Mouse (Mus musculus) neural tube, embryonic 12.5 days (tissue): Measurements from ENCODE around the gene Tshz2. TPM values are rescaled to one million over a fixed set of nuclear protein-coding genes. Genes with fewer than 3 reads are reported as not detected.

Source experiments
- ATAC-seq: fragments of 200-750 bp; cut with Nextera tagmentation; 2 replicates; pipeline ENCODE4 v1.8.0; 2017; ENCODE audit warnings: low read depth, mild to moderate bottlenecking, moderate TSS enrichment, moderate library complexity; ENCODE audit not compliant: low FRiP score
- H3K27ac ChIP-seq: fragments of 300-500 bp; sonication (generic); 2 replicates; pipeline ENCODE4 v1.5.1; 2016
- H3K27me3 ChIP-seq: fragments of 300-500 bp; sonication (generic); replicated peaks from 2 replicates; pipeline ENCODE4 v1.6.1; 2016; ENCODE audit warnings: mild to moderate bottlenecking
- H3K36me3 ChIP-seq: fragments of 300-500 bp; sonication (generic); 2 replicates; pipeline ENCODE4 v1.6.1; 2016; ENCODE audit warnings: mild to moderate bottlenecking
- H3K4me1 ChIP-seq: fragments of 300-500 bp; sonication (generic); 2 replicates; pipeline ENCODE4 v1.6.1; 2016
- H3K4me2 ChIP-seq: fragments of 300-500 bp; sonication (generic); replicated peaks from 2 replicates; pipeline ENCODE4 v1.6.1; 2016; ENCODE audit warnings: mild to moderate bottlenecking
- H3K4me3 ChIP-seq: fragments of 300-500 bp; sonication (generic); 2 replicates; pipeline ENCODE4 v1.5.1; 2016
- H3K9ac ChIP-seq: fragments of 300-500 bp; sonication (generic); 2 replicates; pipeline ENCODE4 v1.6.1; 2016; ENCODE audit warnings: mild to moderate bottlenecking
- H3K9me3 ChIP-seq: fragments of 300-500 bp; sonication (generic); 2 replicates; pipeline ENCODE4 v1.6.1; 2016; ENCODE audit warnings: mild to moderate bottlenecking
- WGBS: fragments of 180-500 bp; shearing (Covaris S2); methylation state at CpG from one replicate; pipeline ENCODE4 v1.1.7; 2016; 5-methylcytosine and 5-hydroxymethylcytosine counted together
- polyA plus RNA-seq: library from polyadenylated mRNA; unstranded; fragments of >200 nt; fragmentation: Nextera tagmentation; extraction: Ambion mirVana; gene quantifications from 2 replicates; pipeline ENCODE4 v1.2.1, GENCODE M21; 2016

Gene Tshz2
- polyA plus RNA-seq, 1 experiment from 2014 or later: 30.7 TPM

- 78% methylated on average over 8 of the region's 8 CpGs for WGBS
- H3K4me1 ChIP-seq: no peaks in the 10 kb centered on the region
- H3K27ac ChIP-seq: no peak overlapping the region
- H3K4me2 ChIP-seq: no peak overlapping the region
- no peaks in the 10 kb centered on the region for H3K36me3 ChIP-seq
- H3K9me3 ChIP-seq: no peaks in the 10 kb centered on the region
- no peak overlapping the region for H3K4me3 ChIP-seq
- H3K9ac ChIP-seq: no peak overlapping the region
- H3K27me3 ChIP-seq: no peaks in the 10 kb centered on the region
- ATAC-seq: no peak
Measured at GRCm38 (mm10) chr2:169951041-169951440, 318.2 kb downstream of the Tshz2 start.

- no peaks in the 10 kb centered on the region for H3K36me3 ChIP-seq
- no peaks in the 10 kb centered on the region for H3K9me3 ChIP-seq
- no peak for ATAC-seq
- H3K4me2 ChIP-seq: no peak overlapping the region
- no peak overlapping the region for H3K9ac ChIP-seq
- no peak overlapping the region for H3K4me3 ChIP-seq
- no peaks in the 10 kb centered on the region for H3K27me3 ChIP-seq
- no peaks in the 10 kb centered on the region for H3K4me1 ChIP-seq
- H3K27ac ChIP-seq: no peak overlapping the region
- 90% methylated on average over 2 of the region's 2 CpGs for WGBS
Measured at GRCm38 (mm10) chr2:169952981-169953380, 320.2 kb downstream of the Tshz2 start.

GRCm38 (mm10) chr2:169958736-169959573, 326.1 kb downstream of the Tshz2 start:
- 37% methylated on average over 17 of the region's 17 CpGs for WGBS
- no peak overlapping the region for H3K27ac ChIP-seq
- no peak overlapping the region for H3K4me2 ChIP-seq
- H3K4me1 ChIP-seq: 0 out of 2 replicates have a peak, but pooled peaks cover 5% of the 10 kb centered on the region
- H3K36me3 ChIP-seq: no peaks in the 10 kb centered on the region
- H3K9me3 ChIP-seq: no peaks in the 10 kb centered on the region
- H3K9ac ChIP-seq: no peak overlapping the region
- H3K27me3 ChIP-seq: no peaks in the 10 kb centered on the region
- ATAC-seq: no peak
- no peak overlapping the region for H3K4me3 ChIP-seq

GRCm38 (mm10) chr2:169961463-169962230, 328.8 kb downstream of the Tshz2 start:
- no peaks in the 10 kb centered on the region for H3K27me3 ChIP-seq
- H3K9ac ChIP-seq: peak overlapping the region; percentile 35; the same call in 1 of the 2 replicates
- peak overlapping the region; percentile 63 for H3K4me2 ChIP-seq
- H3K36me3 ChIP-seq: no peaks in the 10 kb centered on the region
- H3K4me3 ChIP-seq: peak overlapping the region; percentile 27; the same call in 1 of the 2 replicates
- 0 out of 2 replicates have a peak, but pooled peaks cover 5% of the 10 kb centered on the region for H3K4me1 ChIP-seq
- no peaks in the 10 kb centered on the region for H3K9me3 ChIP-seq
- ATAC-seq: no peak
- WGBS: 27% methylated on average over 24 of the region's 24 CpGs
- no peak overlapping the region for H3K27ac ChIP-seq

GRCm38 (mm10) chr2:169962231-169962600, 329.4 kb downstream of the Tshz2 start:
- Histone ChIP-seq H3K36me3 (no peaks in the 10 kb centered on the region), H3K9me3 (no peaks in the 10 kb centered on the region), H3K4me3 (no peak overlapping the region), H3K27ac (no peak overlapping the region), H3K9ac (no peak overlapping the region), H3K27me3 (no peaks in the 10 kb centered on the region), H3K4me2 (peak overlapping the region; percentile 63; the same call in 1 of the 2 replicates), H3K4me1 (0 out of 2 replicates have a peak, but pooled peaks cover 5% of the 10 kb centered on the region)
- WGBS: 57% methylated on average over 8 of the region's 8 CpGs
- no peak for ATAC-seq

GRCm38 (mm10) chr2:169962776-169963175, 330.0 kb downstream of the Tshz2 start:
- Histone ChIP-seq H3K27ac (no peak overlapping the region), H3K9me3 (no peaks in the 10 kb centered on the region), H3K4me2 (no peak overlapping the region), H3K4me1 (0 out of 2 replicates have a peak, but pooled peaks cover 5% of the 10 kb centered on the region), H3K36me3 (no peaks in the 10 kb centered on the region), H3K4me3 (no peak overlapping the region), H3K9ac (no peak overlapping the region), H3K27me3 (no peaks in the 10 kb centered on the region)
- WGBS: 76% methylated on average over 8 of the region's 8 CpGs
- ATAC-seq: no peak

- no peaks in the 10 kb centered on the region for H3K27me3 ChIP-seq
- H3K9me3 ChIP-seq: no peaks in the 10 kb centered on the region
- H3K4me2 ChIP-seq: no peak overlapping the region
- no peak for ATAC-seq
- H3K4me1 ChIP-seq: no peaks in the 10 kb centered on the region
- no peak overlapping the region for H3K9ac ChIP-seq
- no peaks in the 10 kb centered on the region for H3K36me3 ChIP-seq
- 95% methylated on average over 6 of the region's 6 CpGs for WGBS
- H3K4me3 ChIP-seq: no peak overlapping the region
- H3K27ac ChIP-seq: no peak overlapping the region
Measured at GRCm38 (mm10) chr2:169970481-169970880, 337.7 kb downstream of the Tshz2 start.

- Histone ChIP-seq H3K4me2 (no peak overlapping the region), H3K4me3 (no peak overlapping the region), H3K36me3 (no peaks in the 10 kb centered on the region), H3K9ac (no peak overlapping the region), H3K4me1 (no peaks in the 10 kb centered on the region), H3K9me3 (no peaks in the 10 kb centered on the region), H3K27me3 (no peaks in the 10 kb centered on the region), H3K27ac (no peak overlapping the region)
- WGBS: 89% methylated on average over 10 of the region's 10 CpGs
- ATAC-seq: no peak
Measured at GRCm38 (mm10) chr2:169982925-169983324, 350.1 kb downstream of the Tshz2 start.

- Histone ChIP-seq H3K36me3 (no peaks in the 10 kb centered on the region), H3K9me3 (no peaks in the 10 kb centered on the region), H3K27ac (no peak overlapping the region), H3K4me2 (no peak overlapping the region), H3K27me3 (no peaks in the 10 kb centered on the region), H3K9ac (no peak overlapping the region), H3K4me1 (no peaks in the 10 kb centered on the region), H3K4me3 (no peak overlapping the region)
- 60% methylated on average over 13 of the region's 13 CpGs for WGBS
- no peak for ATAC-seq
Measured at GRCm38 (mm10) chr2:169987186-169987585, 354.4 kb downstream of the Tshz2 start.

- Histone ChIP-seq H3K4me1 (no peaks in the 10 kb centered on the region), H3K4me3 (no peak overlapping the region), H3K9ac (no peak overlapping the region), H3K27ac (no peak overlapping the region), H3K36me3 (no peaks in the 10 kb centered on the region), H3K9me3 (no peaks in the 10 kb centered on the region), H3K27me3 (no peaks in the 10 kb centered on the region), H3K4me2 (no peak overlapping the region)
- 95% methylated on average over 1 of the region's 1 CpGs for WGBS
- ATAC-seq: no peak
Measured at GRCm38 (mm10) chr2:169989186-169989585, 356.4 kb downstream of the Tshz2 start.

GRCm38 (mm10) chr2:169990991-169991390, 358.2 kb downstream of the Tshz2 start:
- no peak overlapping the region for H3K4me3 ChIP-seq
- 88% methylated on average over 7 of the region's 7 CpGs for WGBS
- H3K4me2 ChIP-seq: no peak overlapping the region

GRCm38 (mm10) chr2:169995987-169996386, 363.2 kb downstream of the Tshz2 start:
- Histone ChIP-seq H3K9ac (no peak overlapping the region), H3K4me3 (no peak overlapping the region), H3K27ac (no peak overlapping the region), H3K9me3 (no peaks in the 10 kb centered on the region), H3K4me1 (peaks cover 31% of the 10 kb centered on the region), H3K27me3 (no peaks in the 10 kb centered on the region), H3K4me2 (no peak overlapping the region), H3K36me3 (no peaks in the 10 kb centered on the region)
- 58% methylated on average over 12 of the region's 12 CpGs for WGBS
- ATAC-seq: no peak

More at GRCm38 (mm10) chr2:169990991-169991390, 358.2 kb downstream of the Tshz2 start:
- peaks cover 5% of the 10 kb centered on the region for H3K4me1 ChIP-seq
- no peaks in the 10 kb centered on the region for H3K9me3 ChIP-seq
- no peak overlapping the region for H3K9ac ChIP-seq
- no peaks in the 10 kb centered on the region for H3K27me3 ChIP-seq
- no peaks in the 10 kb centered on the region for H3K36me3 ChIP-seq
- ATAC-seq: no peak
- H3K27ac ChIP-seq: no peak overlapping the region
